Mouse (Mus musculus) CD4-positive, CD25-positive, alpha-beta regulatory T cell, adult 4 months (primary cell): ENCODE data around the gene Drd4. TPM values are rescaled to one million over a fixed set of nuclear protein-coding genes. Genes with fewer than 3 reads are reported as not detected.

ENCODE experiments used
- ATAC-seq: one replicate; pipeline ENCODE4 v1.8.0; 2017
- polyA plus RNA-seq, 2 experiments: library from polyadenylated mRNA; unstranded; fragments of 100-300 nt; shearing (Covaris generic); gene quantifications; one replicate each; pipeline ENCODE4 v1.2.1; 2017

Gene Drd4
- polyA plus RNA-seq, 2 experiments from 2014 or later: not detected

GRCm38 (mm10) chr7:141335682-141336081 is 43.9 kb downstream of the Drd4 start:
- ATAC-seq: no peak

GRCm38 (mm10) chr7:141336296-141336695 is 44.5 kb downstream of the Drd4 start:
- no peak for ATAC-seq

DNA sequence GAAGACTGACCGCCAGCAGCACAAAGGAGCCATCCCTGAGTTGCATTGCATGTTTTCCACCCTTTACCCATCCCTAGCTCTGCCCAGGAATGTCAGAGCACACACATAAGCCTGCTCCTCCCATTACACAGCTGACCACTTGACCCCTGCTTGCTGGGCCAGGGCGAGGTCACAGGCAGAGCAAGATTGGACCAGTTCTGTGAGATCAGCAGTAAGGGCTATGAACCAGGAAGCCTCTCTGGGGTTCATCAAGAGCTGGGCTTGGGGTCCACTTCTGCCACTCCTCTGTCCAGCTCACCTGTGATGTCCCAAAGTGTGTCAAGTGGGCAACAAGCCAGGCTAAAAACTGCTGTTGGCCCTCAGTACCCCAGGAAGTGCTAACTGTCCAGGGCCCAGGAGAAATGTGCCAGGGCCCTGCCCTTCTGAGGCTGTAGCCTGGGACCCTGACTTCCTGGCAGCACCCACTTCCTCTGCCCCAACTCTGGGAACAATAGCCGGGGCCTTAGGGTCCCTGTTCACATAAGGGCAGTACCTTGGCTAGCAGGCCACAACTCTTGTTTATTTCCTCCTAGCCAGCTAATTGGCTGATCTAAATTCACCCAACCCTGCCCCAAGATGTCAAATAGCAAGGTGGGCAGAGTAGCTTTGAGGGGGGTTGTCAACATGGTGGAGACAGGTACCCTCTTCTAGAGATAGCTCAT is 46.1 kb downstream of the Drd4 start:
- ATAC-seq: no peak

- no peak for ATAC-seq
These were observed 46.8 kb downstream of the Drd4 start, which contains the start of gene Eps8l2 for GRCm38 (mm10) chr7:141338576-141339131. Gene Eps8l2 (plus strand): TSS chr7:141338880.

DNA sequence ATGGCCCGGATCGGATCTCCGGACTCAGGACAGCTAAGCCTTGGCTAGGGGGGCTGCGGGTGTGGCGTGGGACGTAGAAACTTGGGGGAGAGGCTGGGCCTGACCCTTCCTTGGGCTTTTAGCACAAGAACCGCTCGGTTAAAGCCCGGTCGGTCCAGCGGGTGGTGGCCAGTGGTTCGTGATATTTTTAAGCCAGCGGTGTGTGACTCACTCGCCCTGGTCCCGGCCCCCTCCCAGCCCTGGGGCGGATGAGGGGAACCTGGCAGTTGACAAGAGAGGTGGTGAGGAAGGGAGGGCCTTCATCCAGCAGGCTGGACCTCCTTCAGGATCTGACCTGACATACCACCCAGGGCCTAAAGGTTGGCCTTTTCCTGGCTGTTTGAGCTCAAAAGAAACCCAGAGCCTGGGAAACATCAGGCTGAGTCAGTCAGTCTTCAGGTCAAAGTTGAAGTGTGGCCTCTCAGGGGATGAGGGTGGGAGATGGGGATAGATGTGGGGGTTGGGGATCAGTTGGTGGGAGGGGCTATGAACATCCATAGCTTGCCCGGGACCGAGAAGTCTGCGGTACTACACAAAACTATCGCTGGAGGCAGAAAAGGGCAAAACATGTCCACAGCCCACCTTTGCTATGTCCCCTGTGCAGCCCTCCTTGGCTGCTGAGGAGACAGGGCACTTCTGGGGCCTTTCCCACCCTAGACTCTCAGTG is 47.6 kb downstream of the Drd4 start:
- ATAC-seq: no peak

- no peak for ATAC-seq
These were observed 48.2 kb downstream of the Drd4 start for GRCm38 (mm10) chr7:141340023-141340422.

GRCm38 (mm10) chr7:141340476-141340875 is 48.7 kb downstream of the Drd4 start:
- no peak for ATAC-seq

DNA sequence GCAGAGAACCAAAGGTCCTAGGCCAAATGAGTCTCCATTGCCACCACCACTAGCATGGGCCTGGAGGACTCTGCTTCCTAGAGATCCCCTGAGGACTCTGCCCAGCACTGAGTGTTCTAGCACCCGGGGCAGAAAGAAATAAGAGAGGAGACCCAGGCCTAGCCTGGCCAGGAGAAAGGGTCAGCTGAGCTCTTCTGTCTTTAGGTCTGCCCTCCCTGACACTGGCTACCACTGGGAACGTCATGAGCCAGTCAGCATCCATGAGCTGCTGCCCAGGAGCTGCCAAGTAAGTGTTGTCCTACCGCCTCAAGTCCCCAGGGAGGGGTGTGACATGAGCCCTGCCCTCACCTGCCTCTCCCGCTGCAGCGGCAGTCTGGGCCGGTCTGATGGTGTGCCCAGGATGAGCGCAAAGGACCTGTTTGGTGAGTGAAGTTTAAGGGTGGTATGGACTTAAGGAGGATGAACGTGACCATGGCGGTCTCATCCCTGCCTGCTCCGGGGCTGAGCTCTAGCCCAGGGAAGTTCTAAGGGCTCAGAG is 50.0 kb downstream of the Drd4 start:
- no peak for ATAC-seq

GRCm38 (mm10) chr7:141343230-141343629 is 51.4 kb downstream of the Drd4 start:
- no peak for ATAC-seq

DNA sequence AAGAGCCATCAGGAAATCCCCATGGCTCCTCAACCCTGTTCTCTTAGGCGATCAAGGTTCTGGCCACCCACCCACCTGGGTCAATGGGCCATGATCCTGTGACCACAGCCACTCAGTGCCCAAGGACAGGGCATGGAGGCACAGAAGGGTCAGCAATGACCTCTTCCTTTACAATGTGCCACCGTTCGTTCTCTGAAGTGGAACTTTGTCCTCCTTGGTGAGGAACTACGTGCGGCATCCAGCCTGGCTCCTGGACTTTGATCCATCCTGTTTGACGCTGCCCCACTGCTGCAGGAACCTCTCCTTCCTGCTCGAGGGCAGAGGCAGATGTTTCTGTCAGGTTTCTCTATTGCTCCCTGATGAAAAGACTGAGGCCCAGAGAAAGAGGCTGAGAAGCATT is 51.9 kb downstream of the Drd4 start:
- no peak for ATAC-seq

GRCm38 (mm10) chr7:141344787-141345186 is 53.0 kb downstream of the Drd4 start:
- ATAC-seq: peak; percentile 98

Other genes starting within 250 kb of the Drd4 start
- 1 to 10 TPM; 6.6 to 7.8 TPM for gene B4galnt4, start 230.9 kb upstream of the Drd4 start, polyA plus RNA-seq
- gene Pkp3, start 213.8 kb upstream of the Drd4 start, polyA plus RNA-seq: 100 to 1,000 TPM; 293 to 427 TPM
- gene Sigirr, start 191.4 kb upstream of the Drd4 start, polyA plus RNA-seq: 100 to 1,000 TPM; 202 to 308 TPM
- gene Ano9, start 174.2 kb upstream of the Drd4 start, polyA plus RNA-seq: not detected
- 10 to 100 TPM in 1 of 2 experiments, 1 to 10 TPM in 1; 6.7 to 10.1 TPM for gene Ptdss2, start 169.6 kb upstream of the Drd4 start, polyA plus RNA-seq
- gene Rnh1, start 119.1 kb upstream of the Drd4 start, polyA plus RNA-seq: 100 to 1,000 TPM; 121 to 188 TPM
- 1 to 10 TPM; 3.8 to 4.3 TPM for gene Hras, start 98.0 kb upstream of the Drd4 start, polyA plus RNA-seq
- 1 to 10 TPM; 2.2 to 4.5 TPM for gene Lrrc56, start 97.8 kb upstream of the Drd4 start, polyA plus RNA-seq
- 1 to 10 TPM; 8.5 to 9.6 TPM for gene Lmntd2, start 77.9 kb upstream of the Drd4 start, polyA plus RNA-seq
- 10 to 100 TPM; 14.2 to 15.9 TPM for gene Rassf7, start 76.1 kb upstream of the Drd4 start, polyA plus RNA-seq
- 10 to 100 TPM; 45.3 to 54.8 TPM for gene Phrf1, start 63.2 kb upstream of the Drd4 start, polyA plus RNA-seq
- 100 to 1,000 TPM; 119 to 231 TPM for gene Irf7, start 25.5 kb upstream of the Drd4 start, polyA plus RNA-seq
- not detected for gene Cdhr5, start 15.2 kb upstream of the Drd4 start, polyA plus RNA-seq
- not detected for gene Sct, start 12.9 kb upstream of the Drd4 start, polyA plus RNA-seq
- gene Deaf1, start 35.7 kb downstream of the Drd4 start, polyA plus RNA-seq: 10 to 100 TPM; 24.5 to 29.1 TPM
- 10 to 100 TPM; 28.5 to 52.5 TPM for gene Tmem80, start 35.7 kb downstream of the Drd4 start, polyA plus RNA-seq
- gene Eps8l2, start 46.9 kb downstream of the Drd4 start, polyA plus RNA-seq: not detected
- gene Taldo1, start 100.2 kb downstream of the Drd4 start, polyA plus RNA-seq: 100 to 1,000 TPM; 309 to 337 TPM
- gene Gatd1, start 122.1 kb downstream of the Drd4 start, polyA plus RNA-seq: 100 to 1,000 TPM; 106 to 109 TPM
- not detected for gene Cend1, start 137.5 kb downstream of the Drd4 start, polyA plus RNA-seq
- 10 to 100 TPM; 41.4 to 60.0 TPM for gene Slc25a22, start 145.9 kb downstream of the Drd4 start, polyA plus RNA-seq
- 10 to 100 TPM in 1 of 2 experiments, 1 to 10 TPM in 1; 7.1 to 22.1 TPM for gene Pidd1, start 152.0 kb downstream of the Drd4 start, polyA plus RNA-seq
- 1,000 to 10,000 TPM; 2,718 to 3,399 TPM for gene Rplp2, start 155.4 kb downstream of the Drd4 start, polyA plus RNA-seq
- 10 to 100 TPM; 66.1 to 92.2 TPM for gene Pnpla2, start 163.2 kb downstream of the Drd4 start, polyA plus RNA-seq
- gene Cracr2b, start 169.1 kb downstream of the Drd4 start, polyA plus RNA-seq: not detected
- gene Cd151, start 175.4 kb downstream of the Drd4 start, polyA plus RNA-seq: 10 to 100 TPM in 1 of 2 experiments, 1 to 10 TPM in 1; 7.8 to 12.0 TPM
- gene Polr2l, start 183.1 kb downstream of the Drd4 start, polyA plus RNA-seq: 10 to 100 TPM; 19.4 to 20.8 TPM
- 1 to 10 TPM; 1.3 to 1.5 TPM for gene Tspan4, start 183.2 kb downstream of the Drd4 start, polyA plus RNA-seq
- 10 to 100 TPM; 21.9 to 23.4 TPM for gene Chid1, start 247.9 kb downstream of the Drd4 start, polyA plus RNA-seq